10 mouse cellular contexts compared by ENCODE assay signal in genomic region chr2:105256427-105257071, GRCm38 (mm10). TPM values are rescaled to one million over a fixed set of nuclear protein-coding genes. Genes with fewer than 3 reads are reported as not detected.
A peak's percentile ranks its signal among the peaks of the same experiment; 100 is the strongest.
DNase-seq lines count a peak whose midpoint lies in the region; ATAC-seq and TF ChIP-seq lines count a peak whose summit lies in the region.
"Had no signal": no experiment of that assay in that cellular context is flagged by ENCODE, and none has a peak within 500 bp of the region (broad histone marks: within the 10 kb centered on the region; RNA-seq: fewer than 3 reads in every experiment).

No protein-coding gene starts in this region.

- 63% methylated on average over 2 of the region's 2 CpGs for WGBS in forebrain, postnatal 0 days
- WGBS in stomach, postnatal 0 days: 55% methylated on average over 2 of the region's 2 CpGs

- no peaks in the 10 kb centered on the region for H3K4me1 ChIP-seq in forebrain, postnatal 0 days (ENCODE audit: insufficient read depth)
- no peaks in the 10 kb centered on the region for H3K4me1 ChIP-seq in stomach, postnatal 0 days (replicated peaks; ENCODE audit: control insufficient read depth, insufficient read depth)
- H3K4me1 ChIP-seq: neural tube, embryonic 12.5 days; stomach, embryonic 15.5 days had no signal

- TF ChIP-seq CTCF in forebrain, postnatal 0 days (IDR thresholded peaks at IDR 0.05; ENCODE audit: low read depth): peak; percentile 68
- peak; percentile 59 for TF ChIP-seq CTCF in stomach, postnatal 0 days (IDR thresholded peaks at IDR 0.05; ENCODE audit: low read depth)

- H3K27ac ChIP-seq in forebrain, postnatal 0 days (ENCODE audit: low read depth, low read length): no peak overlapping the region
- H3K27ac ChIP-seq in stomach, postnatal 0 days (replicated peaks): no peak overlapping the region
- H3K27ac ChIP-seq: neural tube, embryonic 12.5 days; stomach, embryonic 15.5 days had no signal

- no peak overlapping the region for H3K4me2 ChIP-seq in forebrain, postnatal 0 days (ENCODE audit: low read depth)
- no peak overlapping the region for H3K4me2 ChIP-seq in stomach, postnatal 0 days (replicated peaks; ENCODE audit: low read depth)
- H3K4me2 ChIP-seq: neural tube, embryonic 12.5 days; stomach, embryonic 15.5 days had no signal

- no peaks in the 10 kb centered on the region for H3K9me3 ChIP-seq in forebrain, postnatal 0 days (ENCODE audit: low read length)
- H3K9me3 ChIP-seq in stomach, postnatal 0 days (ENCODE audit: control insufficient read depth, low read length): no peaks in the 10 kb centered on the region
- H3K9me3 ChIP-seq: neural tube, embryonic 12.5 days; stomach, embryonic 15.5 days had no signal

- H3K27me3 ChIP-seq in forebrain, postnatal 0 days (ENCODE audit: insufficient read depth, low read length): peaks cover 9% of the 10 kb centered on the region; the same call in 1 of the 2 replicates
- H3K27me3 ChIP-seq in stomach, postnatal 0 days (ENCODE audit: control insufficient read depth, insufficient read depth, low read length): no peaks in the 10 kb centered on the region
- H3K27me3 ChIP-seq: stomach, embryonic 15.5 days had no signal

- no peak overlapping the region for H3K9ac ChIP-seq in forebrain, postnatal 0 days
- H3K9ac ChIP-seq in stomach, postnatal 0 days (ENCODE audit: low read length): no peak overlapping the region
- H3K9ac ChIP-seq: neural tube, embryonic 12.5 days; stomach, embryonic 15.5 days had no signal

- DNase-seq in frontal cortex, postnatal 25 days (ENCODE audit: low spot score in 2 of 2): no peak
- DNase-seq in lung, postnatal 10 days: peak; percentile 10
- DNase-seq in lung, postnatal 36 days: no peak
- DNase-seq in forebrain, postnatal 0 days: peak; percentile 70
- DNase-seq in stomach, postnatal 0 days (ENCODE audit: low spot score): no peak
- no peak for DNase-seq in kidney, postnatal 14 days
- DNase-seq in kidney, postnatal 10 days: no peak

- H3K36me3 ChIP-seq in forebrain, postnatal 0 days (ENCODE audit: insufficient read depth): no peaks in the 10 kb centered on the region
- H3K36me3 ChIP-seq in stomach, postnatal 0 days (ENCODE audit: control insufficient read depth, insufficient read depth, low read length): no peaks in the 10 kb centered on the region
- H3K36me3 ChIP-seq: neural tube, embryonic 12.5 days; stomach, embryonic 15.5 days had no signal

- ATAC-seq in frontal cortex, adult (ENCODE audit: low TSS enrichment): 0 out of 2 replicates have a peak, but pooled peaks have one; percentile 57
- ATAC-seq in forebrain, postnatal 0 days: peak; percentile 42
- ATAC-seq in stomach, postnatal 0 days (ENCODE audit: low FRiP score, low TSS enrichment): no peak

- no peak for TF ChIP-seq EP300 in stomach, postnatal 0 days (optimal IDR thresholded peaks at IDR 0.05)

- H3K4me3 ChIP-seq in forebrain, postnatal 0 days (ENCODE audit: low read depth, low read length): no peak overlapping the region
- H3K4me3 ChIP-seq in stomach, postnatal 0 days (ENCODE audit: low read depth, low read length): no peak overlapping the region
- H3K4me3 ChIP-seq: neural tube, embryonic 12.5 days; stomach, embryonic 15.5 days had no signal

RNA-seq across cellular contexts. Expression of gene Them7, which starts 32.4 kb away (rescaled TPM):
- total RNA-seq in forebrain, postnatal 0 days (2014; rRNA removed): not detected in 2 replicates
- polyA plus RNA-seq in forebrain, postnatal 0 days (2015; fragmentation: Nextera tagmentation; extraction: Ambion mirVana): not detected in 2 replicates
- 0.06 and 0.15 TPM in 2 replicates for polyA plus RNA-seq in stomach, postnatal 0 days (2015; fragmentation: Nextera tagmentation; extraction: Ambion mirVana)

Comparison
In these comparisons a context has a peak if more than half of its experiments do, and no peak if none do; other contexts are left out.
1. DNase-seq: peak in lung, postnatal 10 days (single experiment) and forebrain, postnatal 0 days (single experiment); none in frontal cortex, postnatal 25 days (0 of 2), lung, postnatal 36 days (single experiment), stomach, postnatal 0 days (single experiment), kidney, postnatal 14 days (single experiment) and kidney, postnatal 10 days (single experiment).